Mouse (Mus musculus) NIH3T3 (cell line): Measurements from ENCODE around the gene Gm49486.
A peak's percentile ranks its signal among the peaks of the same experiment; 100 is the strongest.

Experiments
- DNase-seq: peaks from one replicate; pipeline ENCODE4 v3.0.0-alpha.2; 2012; ENCODE audit warnings: low read depth

The Gm49486 gene

GRCm38 (mm10) chr15:79229058-79229821 lies at the start of gene Gm49486, which contains the start of gene Pick1:
Gene Gm49486 (plus strand): TSS chr15:79229391.
Gene Pick1 (plus strand): TSS chr15:79229173.
- DNase-seq: peak; percentile 95

GRCm38 (mm10) chr15:79185213-79185612 lies 44.0 kb upstream of the Gm49486 start:
- DNase-seq: peak; percentile 60

- no peak for DNase-seq
Measured at GRCm38 (mm10) chr15:79187819-79188218, 41.4 kb upstream of the Gm49486 start.

GRCm38 (mm10) chr15:79191426-79191825 lies 37.8 kb upstream of the Gm49486 start:
- DNase-seq: no peak

GRCm38 (mm10) chr15:79192450-79192849 lies 36.7 kb upstream of the Gm49486 start:
- DNase-seq: no peak

- peak; percentile 83 for DNase-seq
Measured at GRCm38 (mm10) chr15:79192885-79193845, 36.0 kb upstream of the Gm49486 start.

- no peak for DNase-seq
Measured at GRCm38 (mm10) chr15:79194048-79194447, 35.1 kb upstream of the Gm49486 start.

- no peak for DNase-seq
Measured at GRCm38 (mm10) chr15:79194946-79195345, 34.2 kb upstream of the Gm49486 start.

- DNase-seq: peak; percentile 58
Measured at GRCm38 (mm10) chr15:79195492-79195891, 33.7 kb upstream of the Gm49486 start.

- no peak for DNase-seq
Measured at GRCm38 (mm10) chr15:79199390-79199976, 29.7 kb upstream of the Gm49486 start.

GRCm38 (mm10) chr15:79201491-79202150 lies 27.6 kb upstream of the Gm49486 start:
- DNase-seq: no peak

- no peak for DNase-seq
Measured at GRCm38 (mm10) chr15:79202575-79202974, 26.6 kb upstream of the Gm49486 start.

- no peak for DNase-seq
Measured at GRCm38 (mm10) chr15:79208211-79208610, 21.0 kb upstream of the Gm49486 start.

- no peak for DNase-seq
Measured at GRCm38 (mm10) chr15:79208758-79209439, 20.3 kb upstream of the Gm49486 start.

GRCm38 (mm10) chr15:79210357-79210756 lies 18.8 kb upstream of the Gm49486 start:
- DNase-seq: no peak

- DNase-seq: no peak
Measured at GRCm38 (mm10) chr15:79212750-79213446, 16.3 kb upstream of the Gm49486 start.

- no peak for DNase-seq
Measured at GRCm38 (mm10) chr15:79213591-79213990, 15.6 kb upstream of the Gm49486 start.

- no peak for DNase-seq
Measured at GRCm38 (mm10) chr15:79216191-79216590, 13.0 kb upstream of the Gm49486 start.

GRCm38 (mm10) chr15:79219572-79219971 lies 9.6 kb upstream of the Gm49486 start:
- no peak for DNase-seq

GRCm38 (mm10) chr15:79223641-79224040 lies 5.5 kb upstream of the Gm49486 start:
- DNase-seq: no peak

- DNase-seq: peak; percentile 90
Measured at GRCm38 (mm10) chr15:79224685-79225084, 4.5 kb upstream of the Gm49486 start.
